Mouse (Mus musculus): ENCODE data around the gene Cachd1. TPM values are rescaled to one million over a fixed set of nuclear protein-coding genes. Genes with fewer than 3 reads are reported as not detected.

Gene Cachd1
- total RNA-seq, 1 experiment from 2014 or later: not detected

Other genes starting within 250 kb of the Cachd1 start
- gene Gm10577, start 244.0 kb downstream of the Cachd1 start, total RNA-seq (2017): not detected in 3 replicates

Measured in monocyte, adult 5-6 weeks (primary cell).